Mouse (Mus musculus): ENCODE measurements at regions not wholly inside any gene's neighbourhood (a gene's known extent, or its start where the extent isn't known, plus 50 kb on each side); places are given as distances from the start of the nearest gene placed in this dataset.

GRCm38 (mm10) chr4:105507221-105507620 is 282.4 kb upstream of the Gm12728 start:
- H3K27ac ChIP-seq = no peak overlapping the region
- no peaks in the 10 kb centered on the region for H3K4me1 ChIP-seq (replicated peaks)
- H3K9me3 ChIP-seq = no peaks in the 10 kb centered on the region
- no peak overlapping the region for H3K4me3 ChIP-seq
- 86% methylated on average over 7 of the region's 7 CpGs for WGBS
- no peaks in the 10 kb centered on the region for H3K27me3 ChIP-seq
- no peak for ATAC-seq (ENCODE audit: low FRiP score)
- no peaks in the 10 kb centered on the region for H3K36me3 ChIP-seq
- H3K9ac ChIP-seq = no peak overlapping the region
- H3K4me2 ChIP-seq = no peak overlapping the region

- 87% methylated on average over 3 of the region's 3 CpGs for WGBS
- H3K4me2 ChIP-seq = no peak overlapping the region
- no peak overlapping the region for H3K9ac ChIP-seq
- ATAC-seq (ENCODE audit: low FRiP score) = no peak
- H3K27me3 ChIP-seq = no peaks in the 10 kb centered on the region
- no peak overlapping the region for H3K27ac ChIP-seq
- H3K9me3 ChIP-seq = no peaks in the 10 kb centered on the region
- no peak overlapping the region for H3K4me3 ChIP-seq
- H3K36me3 ChIP-seq = no peaks in the 10 kb centered on the region
- no peaks in the 10 kb centered on the region for H3K4me1 ChIP-seq (replicated peaks)
These were observed 280.6 kb upstream of the Gm12728 start for GRCm38 (mm10) chr4:105509091-105509490.

- H3K9ac ChIP-seq = no peak overlapping the region
- no peak overlapping the region for H3K4me3 ChIP-seq
- no peaks in the 10 kb centered on the region for H3K36me3 ChIP-seq
- WGBS = 83% methylated on average over 1 of the region's 1 CpGs
- H3K4me1 ChIP-seq (replicated peaks) = no peaks in the 10 kb centered on the region
- H3K4me2 ChIP-seq = no peak overlapping the region
- no peaks in the 10 kb centered on the region for H3K9me3 ChIP-seq
- ATAC-seq (ENCODE audit: low FRiP score) = no peak
- no peaks in the 10 kb centered on the region for H3K27me3 ChIP-seq
- H3K27ac ChIP-seq = no peak overlapping the region
These were observed 279.3 kb upstream of the Gm12728 start for GRCm38 (mm10) chr4:105510406-105510805.

DNA sequence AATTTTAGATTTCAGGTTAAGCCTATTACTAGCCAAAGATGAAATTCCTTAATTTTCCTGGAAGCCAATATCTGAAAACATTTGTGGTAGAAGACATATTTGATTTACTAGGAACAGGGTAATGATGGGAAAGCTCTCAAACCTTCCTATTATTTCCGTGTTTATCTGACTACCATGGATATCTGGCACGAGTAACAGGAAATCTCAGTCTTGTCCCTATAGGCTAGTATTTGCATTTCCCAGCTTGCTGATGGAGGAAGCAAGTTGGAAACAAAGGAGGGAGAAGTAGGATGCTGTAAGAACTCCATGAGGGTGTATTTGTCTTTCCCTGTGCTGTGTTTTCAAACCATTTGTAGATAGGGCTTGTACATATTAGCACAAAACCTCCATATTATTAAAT is 264.5 kb upstream of the Gm12728 start:
- 59% methylated on average over 2 of the region's 2 CpGs for WGBS
- ATAC-seq (ENCODE audit: low FRiP score) = no peak
- Histone ChIP-seq H3K4me1 (replicated peaks) (no peaks in the 10 kb centered on the region), H3K27ac (no peak overlapping the region), H3K27me3 (no peaks in the 10 kb centered on the region), H3K4me2 (no peak overlapping the region), H3K9ac (no peak overlapping the region), H3K4me3 (no peak overlapping the region), H3K9me3 (no peaks in the 10 kb centered on the region), H3K36me3 (no peaks in the 10 kb centered on the region)

DNA sequence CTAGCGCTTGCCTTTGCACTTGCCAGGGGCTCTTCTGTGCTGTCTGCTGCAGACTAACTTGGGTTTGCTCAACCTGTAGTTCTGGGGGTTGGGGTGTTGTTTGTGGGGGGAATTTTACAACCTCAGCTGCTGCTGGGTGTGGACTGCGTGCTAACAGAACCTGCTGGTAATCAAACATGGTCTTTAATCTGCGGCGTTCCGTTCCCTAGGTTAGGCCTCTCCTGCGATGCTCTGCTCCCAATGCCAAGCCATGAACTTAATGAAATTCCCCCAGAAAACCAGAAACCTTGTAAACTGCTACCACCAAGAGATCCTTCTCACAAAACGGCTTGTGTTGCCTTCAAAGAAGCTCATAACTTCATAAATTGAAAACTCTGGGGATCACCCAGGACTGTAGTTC is 262.9 kb upstream of the Gm12728 start:
- H3K27me3 ChIP-seq = no peaks in the 10 kb centered on the region
- H3K27ac ChIP-seq = no peak overlapping the region
- no peak overlapping the region for H3K9ac ChIP-seq
- H3K9me3 ChIP-seq = no peaks in the 10 kb centered on the region
- no peak overlapping the region for H3K4me2 ChIP-seq
- no peak overlapping the region for H3K4me3 ChIP-seq
- ATAC-seq (ENCODE audit: low FRiP score) = no peak
- no peaks in the 10 kb centered on the region for H3K36me3 ChIP-seq
- WGBS = 83% methylated on average over 7 of the region's 7 CpGs
- peaks cover 5% of the 10 kb centered on the region for H3K4me1 ChIP-seq (replicated peaks)

GRCm38 (mm10) chr4:105527316-105527715 is 262.4 kb upstream of the Gm12728 start:
- WGBS = 85% methylated on average over 3 of the region's 3 CpGs
- ATAC-seq (ENCODE audit: low FRiP score) = no peak

GRCm38 (mm10) chr4:105531651-105532425 is 257.8 kb upstream of the Gm12728 start:
- Histone ChIP-seq H3K9me3 (no peaks in the 10 kb centered on the region), H3K27ac (peak overlapping the region; percentile 69), H3K9ac (no peak overlapping the region), H3K4me1 (replicated peaks) (peaks cover 11% of the 10 kb centered on the region), H3K27me3 (no peaks in the 10 kb centered on the region), H3K4me2 (0 out of 2 replicates have a peak overlapping the region, but pooled peaks have one; percentile 10), H3K4me3 (no peak overlapping the region), H3K36me3 (no peaks in the 10 kb centered on the region)
- ATAC-seq (ENCODE audit: low FRiP score) = peak; percentile 82
- 46% methylated on average over 16 of the region's 16 CpGs for WGBS

More at GRCm38 (mm10) chr4:105527316-105527715, 262.4 kb upstream of the Gm12728 start:
- no peak overlapping the region; the same call in 1 of the 2 replicates for H3K27ac ChIP-seq
- no peaks in the 10 kb centered on the region for H3K9me3 ChIP-seq
- H3K9ac ChIP-seq = no peak overlapping the region
- H3K4me3 ChIP-seq = no peak overlapping the region
- no peak overlapping the region for H3K4me2 ChIP-seq
- H3K27me3 ChIP-seq = no peaks in the 10 kb centered on the region
- H3K36me3 ChIP-seq = no peaks in the 10 kb centered on the region
- H3K4me1 ChIP-seq (replicated peaks) = peaks cover 11% of the 10 kb centered on the region

- no peaks in the 10 kb centered on the region for H3K27me3 ChIP-seq
These were observed 254.2 kb upstream of the Gm12728 start for GRCm38 (mm10) chr4:105535451-105535850.

GRCm38 (mm10) chr4:105545486-105545885 is 244.2 kb upstream of the Gm12728 start:
- no peak for ATAC-seq (ENCODE audit: low FRiP score)
- Histone ChIP-seq H3K27ac (no peak overlapping the region), H3K9ac (no peak overlapping the region), H3K36me3 (no peaks in the 10 kb centered on the region), H3K9me3 (no peaks in the 10 kb centered on the region), H3K4me1 (replicated peaks) (no peaks in the 10 kb centered on the region), H3K4me3 (no peak overlapping the region), H3K4me2 (no peak overlapping the region), H3K27me3 (no peaks in the 10 kb centered on the region)
- WGBS = 89% methylated on average over 2 of the region's 2 CpGs

More at GRCm38 (mm10) chr4:105535451-105535850, 254.2 kb upstream of the Gm12728 start:
- Histone ChIP-seq H3K4me1 (replicated peaks) (peaks cover 11% of the 10 kb centered on the region), H3K36me3 (no peaks in the 10 kb centered on the region), H3K9ac (no peak overlapping the region), H3K27ac (no peak overlapping the region), H3K9me3 (no peaks in the 10 kb centered on the region), H3K4me3 (no peak overlapping the region), H3K4me2 (no peak overlapping the region)
- whole genome bisulfite sequencing = 66% methylated on average over 6 of the region's 6 CpGs
- no peak for ATAC-seq (ENCODE audit: low FRiP score)

GRCm38 (mm10) chr4:105549744-105550440 is 239.8 kb upstream of the Gm12728 start:
- Histone ChIP-seq H3K4me2 (no peak overlapping the region), H3K9me3 (no peaks in the 10 kb centered on the region), H3K9ac (no peak overlapping the region), H3K4me1 (replicated peaks) (no peaks in the 10 kb centered on the region), H3K27ac (no peak overlapping the region), H3K27me3 (no peaks in the 10 kb centered on the region), H3K36me3 (no peaks in the 10 kb centered on the region), H3K4me3 (no peak overlapping the region)
- no peak for ATAC-seq (ENCODE audit: low FRiP score)
- 81% methylated on average over 7 of the region's 7 CpGs for WGBS

GRCm38 (mm10) chr4:105551966-105552685 is 237.5 kb upstream of the Gm12728 start:
- H3K4me2 ChIP-seq = no peak overlapping the region
- no peak overlapping the region for H3K9ac ChIP-seq
- H3K9me3 ChIP-seq = no peaks in the 10 kb centered on the region
- no peaks in the 10 kb centered on the region for H3K27me3 ChIP-seq
- no peaks in the 10 kb centered on the region for H3K4me1 ChIP-seq (replicated peaks)
- WGBS = 96% methylated on average over 4 of the region's 4 CpGs
- no peak overlapping the region for H3K27ac ChIP-seq
- ATAC-seq (ENCODE audit: low FRiP score) = no peak
- no peak overlapping the region for H3K4me3 ChIP-seq
- no peaks in the 10 kb centered on the region for H3K36me3 ChIP-seq

GRCm38 (mm10) chr4:105554994-105555393 is 234.7 kb upstream of the Gm12728 start:
- Histone ChIP-seq H3K36me3 (no peaks in the 10 kb centered on the region), H3K4me3 (no peak overlapping the region), H3K27me3 (no peaks in the 10 kb centered on the region), H3K9me3 (no peaks in the 10 kb centered on the region), H3K4me1 (replicated peaks) (no peaks in the 10 kb centered on the region; the same call in 1 of the 2 replicates), H3K27ac (no peak overlapping the region), H3K9ac (no peak overlapping the region), H3K4me2 (no peak overlapping the region)
- 89% methylated on average over 8 of the region's 8 CpGs for WGBS
- no peak for ATAC-seq (ENCODE audit: low FRiP score)
